Mouse (Mus musculus) embryonic facial prominence, embryonic 10.5 days (tissue): ENCODE data around the gene Ncoa5. TPM values are rescaled to one million over a fixed set of nuclear protein-coding genes. Genes with fewer than 3 reads are reported as not detected.

Experiments used
- DNase-seq: peaks from one replicate; pipeline ENCODE4 v3.0.0-alpha.2; 2017; ENCODE audit warnings: low spot score
- H3K27ac ChIP-seq: fragments of 300-500 bp; sonication (generic); replicated peaks from 2 replicates; pipeline ENCODE4 v1.5.1; 2016; ENCODE audit warnings: mild to moderate bottlenecking
- H3K27me3 ChIP-seq: fragments of 300-500 bp; sonication (generic); replicated peaks from 2 replicates; pipeline ENCODE4 v1.6.1; 2016; ENCODE audit warnings: low read depth, mild to moderate bottlenecking; ENCODE audit not compliant: poor library complexity, severe bottlenecking
- H3K36me3 ChIP-seq: fragments of 300-500 bp; sonication (generic); replicated peaks from 2 replicates; pipeline ENCODE4 v1.6.1; 2016; ENCODE audit warnings: mild to moderate bottlenecking, moderate library complexity
- H3K4me1 ChIP-seq: fragments of 300-500 bp; sonication (generic); 2 replicates; pipeline ENCODE4 v1.6.1; 2016
- H3K4me3 ChIP-seq: fragments of 300-500 bp; sonication (generic); 2 replicates; pipeline ENCODE4 v1.5.1; 2016; ENCODE audit warnings: mild to moderate bottlenecking, moderate library complexity
- H3K9me3 ChIP-seq: fragments of 300-500 bp; sonication (generic); 2 replicates; pipeline ENCODE4 v1.6.1; 2016; ENCODE audit warnings: mild to moderate bottlenecking
- WGBS: fragments of 180-500 bp; shearing (Covaris S2); methylation state at CpG from one replicate; pipeline ENCODE4 v1.1.7; 2016; 5-methylcytosine and 5-hydroxymethylcytosine counted together
- polyA plus RNA-seq: library from polyadenylated mRNA; unstranded; fragments of >200 nt; fragmentation: Nextera tagmentation; extraction: Ambion mirVana; gene quantifications from 2 replicates; pipeline ENCODE4 v1.2.1, GENCODE M21; 2016

Ncoa5 gene
- polyA plus RNA-seq, 1 experiment from 2014 or later = 98.9 TPM

GRCm38 (mm10) chr2:164960716-164961441 is 73.8 kb downstream of the Ncoa5 start, which contains the start of gene Slc12a5:
Slc12a5 (plus strand) TSS chr2:164960802.
- Histone ChIP-seq H3K9me3 (no peaks in the 10 kb centered on the region), H3K27ac (peak within 1 kb of the TSS; percentile 88), H3K4me3 (peak within 1 kb of the TSS; percentile 76), H3K27me3 (peaks cover 49% of the 10 kb centered on the region), H3K4me1 (peaks cover 25% of the 10 kb centered on the region), H3K36me3 (no peaks in the 10 kb centered on the region)
- peak; percentile 89 for DNase-seq
- WGBS = under 1% methylated on average over 48 of the region's 54 CpGs

GRCm38 (mm10) chr2:164957548-164958315 is 76.9 kb downstream of the Ncoa5 start:
- H3K9me3 ChIP-seq = no peaks in the 10 kb centered on the region
- H3K27me3 ChIP-seq = peaks cover 43% of the 10 kb centered on the region
- H3K4me3 ChIP-seq = no peak overlapping the region
- DNase-seq = no peak
- peaks cover 26% of the 10 kb centered on the region for H3K4me1 ChIP-seq
- no peak overlapping the region for H3K27ac ChIP-seq
- 67% methylated on average over 9 of the region's 9 CpGs for WGBS
- no peaks in the 10 kb centered on the region for H3K36me3 ChIP-seq

- H3K36me3 ChIP-seq = no peaks in the 10 kb centered on the region
- peaks cover 21% of the 10 kb centered on the region for H3K4me1 ChIP-seq
- no peaks in the 10 kb centered on the region for H3K9me3 ChIP-seq
- peaks cover 52% of the 10 kb centered on the region for H3K27me3 ChIP-seq
- DNase-seq = no peak
- H3K27ac ChIP-seq = no peak overlapping the region
- 69% methylated on average over 5 of the region's 5 CpGs for WGBS
- no peak overlapping the region for H3K4me3 ChIP-seq
Measured at GRCm38 (mm10) chr2:164956195-164956594, 78.5 kb downstream of the Ncoa5 start.

- 70% methylated on average over 4 of the region's 4 CpGs for WGBS
- Histone ChIP-seq H3K9me3 (no peaks in the 10 kb centered on the region), H3K4me3 (no peak overlapping the region), H3K27me3 (peaks cover 56% of the 10 kb centered on the region), H3K4me1 (peaks cover 16% of the 10 kb centered on the region), H3K27ac (no peak overlapping the region), H3K36me3 (no peaks in the 10 kb centered on the region)
- no peak for DNase-seq
Measured at GRCm38 (mm10) chr2:164955725-164956124, 78.9 kb downstream of the Ncoa5 start.

- Histone ChIP-seq H3K27ac (no peak overlapping the region), H3K9me3 (no peaks in the 10 kb centered on the region), H3K4me1 (peaks cover 27% of the 10 kb centered on the region), H3K4me3 (peak overlapping the region; percentile 28; the same call in 1 of the 2 replicates), H3K36me3 (no peaks in the 10 kb centered on the region), H3K27me3 (peaks cover 81% of the 10 kb centered on the region)
- DNase-seq = peak; percentile 90
- 2% methylated on average over 21 of the region's 21 CpGs for WGBS
Measured at GRCm38 (mm10) chr2:164953224-164953623, 81.4 kb downstream of the Ncoa5 start.

- no peak overlapping the region for H3K27ac ChIP-seq
- 39% methylated on average over 13 of the region's 13 CpGs for WGBS
Measured at GRCm38 (mm10) chr2:164952448-164952847, 82.2 kb downstream of the Ncoa5 start.

GRCm38 (mm10) chr2:164951745-164952144 is 82.9 kb downstream of the Ncoa5 start:
- no peak overlapping the region for H3K4me3 ChIP-seq
- 80% methylated on average over 4 of the region's 4 CpGs for WGBS
- peaks cover 36% of the 10 kb centered on the region for H3K4me1 ChIP-seq
- no peaks in the 10 kb centered on the region for H3K36me3 ChIP-seq
- H3K27ac ChIP-seq = no peak overlapping the region
- no peaks in the 10 kb centered on the region for H3K9me3 ChIP-seq
- DNase-seq = no peak
- peaks cover 92% of the 10 kb centered on the region for H3K27me3 ChIP-seq

More at GRCm38 (mm10) chr2:164952448-164952847, 82.2 kb downstream of the Ncoa5 start:
- no peak for DNase-seq
- H3K9me3 ChIP-seq = no peaks in the 10 kb centered on the region
- peaks cover 89% of the 10 kb centered on the region for H3K27me3 ChIP-seq
- peaks cover 35% of the 10 kb centered on the region for H3K4me1 ChIP-seq
- H3K4me3 ChIP-seq = no peak overlapping the region
- no peaks in the 10 kb centered on the region for H3K36me3 ChIP-seq

GRCm38 (mm10) chr2:164950501-164950900 is 84.2 kb downstream of the Ncoa5 start:
- no peak overlapping the region for H3K27ac ChIP-seq
- H3K36me3 ChIP-seq = no peaks in the 10 kb centered on the region
- no peak overlapping the region for H3K4me3 ChIP-seq
- H3K27me3 ChIP-seq = peaks cover 95% of the 10 kb centered on the region
- no peaks in the 10 kb centered on the region for H3K9me3 ChIP-seq
- H3K4me1 ChIP-seq = peaks cover 36% of the 10 kb centered on the region
- DNase-seq = no peak
- 23% methylated on average over 13 of the region's 13 CpGs for WGBS

Other genes with a start within 250 kb of the Ncoa5 start
- 10.7 and 11.9 TPM in 2 replicates for gene Snx21, start 249.0 kb downstream of the Ncoa5 start, polyA plus RNA-seq
- gene Acot8, start 230.0 kb downstream of the Ncoa5 start, polyA plus RNA-seq = 13.9 and 15.8 TPM in 2 replicates
- 8.5 and 8.6 TPM in 2 replicates for gene Zswim3, start 229.8 kb downstream of the Ncoa5 start, polyA plus RNA-seq
- gene Zswim1, start 212.2 kb downstream of the Ncoa5 start, polyA plus RNA-seq = 24.2 and 27.1 TPM in 2 replicates
- not detected in 2 replicates for gene Spata25, start 206.3 kb downstream of the Ncoa5 start, polyA plus RNA-seq
- gene Ctsa, start 202.0 kb downstream of the Ncoa5 start, polyA plus RNA-seq = 95.8 and 100 TPM in 2 replicates
- 4.8 and 5.4 TPM in 2 replicates for gene Neurl2, start 201.4 kb downstream of the Ncoa5 start, polyA plus RNA-seq
- gene Pltp, start 177.2 kb downstream of the Ncoa5 start, polyA plus RNA-seq = 36.7 and 40.7 TPM in 2 replicates
- gene Pcif1, start 155.6 kb downstream of the Ncoa5 start, polyA plus RNA-seq = 77.2 and 81.2 TPM in 2 replicates
- 17.4 and 18.2 TPM in 2 replicates for gene Zfp335, start 123.1 kb downstream of the Ncoa5 start, polyA plus RNA-seq
- 0.28 and 0.77 TPM in 2 replicates for gene Mmp9, start 94.1 kb downstream of the Ncoa5 start, polyA plus RNA-seq
- gene Slc12a5, start 74.1 kb downstream of the Ncoa5 start, polyA plus RNA-seq = 1.5 and 1.7 TPM in 2 replicates
- 5.0 and 6.2 TPM in 2 replicates for gene Cd40, start 20.8 kb upstream of the Ncoa5 start, polyA plus RNA-seq
- gene 1700025C18Rik, start 55.9 kb upstream of the Ncoa5 start, polyA plus RNA-seq = not detected in 2 replicates
- 0.91 and 1.1 TPM in 2 replicates for gene Cdh22, start 200.0 kb upstream of the Ncoa5 start, polyA plus RNA-seq